Mouse (Mus musculus) midbrain, postnatal 0 days (tissue): ENCODE measurements around the gene Siah2. TPM values are rescaled to one million over a fixed set of nuclear protein-coding genes. Genes with fewer than 3 reads are reported as not detected.

ENCODE experiments used
- ATAC-seq: fragments of 200-750 bp; cut with Nextera tagmentation; 2 replicates; pipeline ENCODE4 v1.8.0; 2017; ENCODE audit warnings: moderate number of reproducible peaks, mild to moderate bottlenecking, moderate TSS enrichment, moderate library complexity; ENCODE audit not compliant: low FRiP score
- DNase-seq: peaks from one replicate; pipeline ENCODE4 v3.0.0-alpha.2; 2015; ENCODE audit warnings: low spot score
- H3K27ac ChIP-seq: fragments of 300-500 bp; sonication (generic); 2 replicates; pipeline ENCODE4 v1.5.1; 2014; ENCODE audit warnings: low read depth, mild to moderate bottlenecking, low read length, mixed read lengths
- H3K27me3 ChIP-seq: fragments of 300-500 bp; sonication (generic); 2 replicates; pipeline ENCODE4 v1.6.1; 2014; ENCODE audit warnings: low read length, control low read depth, mixed read lengths; ENCODE audit not compliant: insufficient read depth
- H3K36me3 ChIP-seq: fragments of 300-500 bp; sonication (generic); 2 replicates; pipeline ENCODE4 v1.6.1; 2014; ENCODE audit warnings: low read length, control low read depth, mixed read lengths; ENCODE audit not compliant: insufficient read depth
- H3K4me1 ChIP-seq: fragments of 300-500 bp; sonication (generic); 2 replicates; pipeline ENCODE4 v1.6.1; 2014; ENCODE audit warnings: mild to moderate bottlenecking, control low read depth, antibody characterized with exemption, low read length, mixed read lengths; ENCODE audit not compliant: insufficient read depth
- H3K4me2 ChIP-seq: fragments of 300-500 bp; sonication (generic); 2 replicates; pipeline ENCODE4 v1.6.1; 2014; ENCODE audit warnings: low read depth, mild to moderate bottlenecking, low read length, mixed read lengths; ENCODE audit not compliant: poor library complexity, severe bottlenecking
- H3K4me3 ChIP-seq: fragments of 300-500 bp; sonication (generic); 2 replicates; pipeline ENCODE4 v1.5.1; 2014; ENCODE audit warnings: low read depth, mild to moderate bottlenecking, low read length, moderate library complexity
- H3K9ac ChIP-seq: fragments of 300-500 bp; sonication (generic); replicated peaks from 2 replicates; pipeline ENCODE4 v1.6.1; 2014; ENCODE audit warnings: mild to moderate bottlenecking, low read length, moderate library complexity, mixed read lengths; ENCODE audit not compliant: poor library complexity, severe bottlenecking
- H3K9me3 ChIP-seq: fragments of 300-500 bp; sonication (generic); 2 replicates; pipeline ENCODE4 v1.6.1; 2016; ENCODE audit warnings: low read length, control low read depth
- CTCF ChIP-seq: IDR thresholded peaks from 2 replicates; pipeline ENCODE4 v1.5.1; 2016; ENCODE audit warnings: antibody characterized with exemption, mild to moderate bottlenecking
- WGBS: fragments of 180-500 bp; shearing (Covaris S2); extraction: QIAGEN DNeasy Blood & Tissue Kit; methylation state at CpG from one replicate; pipeline ENCODE4 v1.1.7; 2014; 5-methylcytosine and 5-hydroxymethylcytosine counted together
- polyA plus RNA-seq: library from polyadenylated mRNA; unstranded; fragments of >200 nt; fragmentation: Nextera tagmentation; extraction: Ambion mirVana; gene quantifications from 2 replicates; pipeline ENCODE4 v1.2.1, GENCODE M21; 2015
- total RNA-seq: library from RNA; depleted of rRNA; stranded (reverse); fragments of >200 nt; gene quantifications from 2 replicates; pipeline ENCODE4 v1.2.3, GENCODE M21; 2014; rRNA removed

Siah2 gene
- total and polyA plus RNA-seq, 2 experiments from 2014 or later, result 13.1 to 24.8 TPM

DNA sequence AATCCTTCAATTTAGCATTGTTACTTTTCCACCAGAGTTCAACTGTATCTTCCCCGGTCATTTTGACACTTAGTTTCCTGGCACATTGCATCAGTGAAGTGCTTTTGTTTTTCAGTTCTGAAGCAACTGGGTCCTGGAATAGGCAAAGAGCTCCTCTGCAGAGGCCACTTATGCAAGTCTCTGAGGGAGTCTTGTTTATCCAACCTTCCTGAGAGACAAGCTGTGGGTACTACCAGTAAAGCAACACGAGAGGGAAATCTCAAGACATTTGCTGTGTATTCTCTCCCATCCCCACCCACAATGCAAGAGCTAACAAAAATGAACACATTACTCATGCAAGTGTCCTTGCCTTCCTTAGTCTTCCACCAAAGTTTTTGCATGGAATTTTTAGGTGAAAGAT lies 60.5 kb downstream of the Siah2 start:
- Histone ChIP-seq H3K4me3 (no peak overlapping the region), H3K9ac (no peak overlapping the region), H3K4me2 (no peak overlapping the region), H3K9me3 (no peaks in the 10 kb centered on the region), H3K27me3 (no peaks in the 10 kb centered on the region), H3K4me1 (peaks cover 2% of the 10 kb centered on the region; the same call in 1 of the 2 replicates), H3K27ac (no peak overlapping the region), H3K36me3 (no peaks in the 10 kb centered on the region)
- DNase-seq (no peak), ATAC-seq (no peak)
- WGBS, result 87% methylated on average over 2 of the region's 2 CpGs
- no peak for TF ChIP-seq CTCF

GRCm38 (mm10) chr3:58624981-58625380 lies 67.2 kb downstream of the Siah2 start:
- Histone ChIP-seq H3K27me3 (no peaks in the 10 kb centered on the region), H3K9me3 (no peaks in the 10 kb centered on the region), H3K4me1 (no peaks in the 10 kb centered on the region), H3K4me2 (no peak overlapping the region), H3K9ac (no peak overlapping the region), H3K36me3 (no peaks in the 10 kb centered on the region), H3K4me3 (no peak overlapping the region), H3K27ac (no peak overlapping the region)
- DNase-seq, result no peak
- WGBS, result 89% methylated on average over 4 of the region's 4 CpGs
- no peak for ATAC-seq
- no peak for TF ChIP-seq CTCF

Other genes with a start within 250 kb of the Siah2 start
- 45.5 and 50.9 TPM in 2 replicates for gene Eif2a, start 166.6 kb downstream of the Siah2 start, total RNA-seq
- gene Eif2a, start 166.6 kb downstream of the Siah2 start, polyA plus RNA-seq, result 29.1 and 30.3 TPM in 2 replicates
- gene Serp1, start 166.5 kb downstream of the Siah2 start, total RNA-seq, result 35.7 and 42.4 TPM in 2 replicates
- 44.9 and 45.1 TPM in 2 replicates for gene Serp1, start 166.5 kb downstream of the Siah2 start, polyA plus RNA-seq
- 220 and 221 TPM in 2 replicates for gene Selenot, start 115.8 kb downstream of the Siah2 start, total RNA-seq
- gene Selenot, start 115.8 kb downstream of the Siah2 start, polyA plus RNA-seq, result 24.2 and 25.8 TPM in 2 replicates
- 0.66 and 1.5 TPM in 2 replicates for gene Erich6, start 55.2 kb downstream of the Siah2 start, total RNA-seq
- gene Erich6, start 55.2 kb downstream of the Siah2 start, polyA plus RNA-seq, result 0.20 and 0.44 TPM in 2 replicates
- gene Mindy4b-ps, start 129.9 kb upstream of the Siah2 start, total RNA-seq, result 0.24 TPM in 1 of 2 replicates, not detected in the other
- gene Mindy4b-ps, start 129.9 kb upstream of the Siah2 start, polyA plus RNA-seq, result 0.11 and 0.52 TPM in 2 replicates
- gene Clrn1, start 192.9 kb upstream of the Siah2 start, total RNA-seq, result 1.9 and 2.8 TPM in 2 replicates
- gene Clrn1, start 192.9 kb upstream of the Siah2 start, polyA plus RNA-seq, result 0.44 and 0.80 TPM in 2 replicates